Mouse (Mus musculus): ENCODE data around the gene Gm281. TPM values are rescaled to one million over a fixed set of nuclear protein-coding genes. Genes with fewer than 3 reads are reported as not detected.

The Gm281 gene
- polyA plus RNA-seq (2015; fragmentation: Illumina TruSeq; extraction: RNeasy Lipid Tissue Mini Kit (QIAGEN cat#74804); ENCODE audit: insufficient read depth, low read depth, low replicate concordance), result not detected

DNA sequence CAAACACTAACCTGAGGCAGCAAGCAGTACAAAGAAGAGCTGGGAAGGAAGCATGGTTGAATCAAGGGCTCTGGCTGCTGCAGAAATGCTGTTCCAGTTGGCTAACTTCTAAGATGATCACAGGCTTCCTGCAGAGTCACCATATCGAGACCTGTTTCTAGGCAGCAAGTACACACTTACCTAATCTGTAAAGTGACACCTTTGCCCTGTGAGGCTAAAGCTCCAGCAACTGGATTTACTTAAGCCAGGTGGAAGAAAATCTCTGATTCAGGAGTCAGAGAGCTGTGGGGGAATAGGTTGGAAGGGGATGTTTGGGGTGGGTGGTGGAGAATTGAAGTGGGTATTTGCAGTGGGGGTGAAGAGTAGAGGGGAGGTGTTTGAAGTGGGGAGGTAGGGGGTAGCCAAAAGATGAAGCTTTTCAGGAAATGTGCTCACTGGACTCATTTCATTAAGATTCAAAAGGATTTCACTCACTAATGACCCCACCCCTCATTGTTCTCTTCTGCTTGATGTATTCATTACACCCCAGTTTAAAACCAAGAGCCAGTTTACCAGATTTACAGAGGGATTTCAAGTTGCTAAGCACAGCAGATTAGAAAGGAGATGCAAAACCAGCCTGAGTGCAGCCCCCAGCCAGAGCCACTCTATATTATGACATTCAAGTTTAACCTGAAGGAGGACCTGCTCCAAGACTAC is at the start of gene Gm281:
Gm281 (minus strand) TSS at position 92 of the 696 bp plus-strand sequence.

DNA sequence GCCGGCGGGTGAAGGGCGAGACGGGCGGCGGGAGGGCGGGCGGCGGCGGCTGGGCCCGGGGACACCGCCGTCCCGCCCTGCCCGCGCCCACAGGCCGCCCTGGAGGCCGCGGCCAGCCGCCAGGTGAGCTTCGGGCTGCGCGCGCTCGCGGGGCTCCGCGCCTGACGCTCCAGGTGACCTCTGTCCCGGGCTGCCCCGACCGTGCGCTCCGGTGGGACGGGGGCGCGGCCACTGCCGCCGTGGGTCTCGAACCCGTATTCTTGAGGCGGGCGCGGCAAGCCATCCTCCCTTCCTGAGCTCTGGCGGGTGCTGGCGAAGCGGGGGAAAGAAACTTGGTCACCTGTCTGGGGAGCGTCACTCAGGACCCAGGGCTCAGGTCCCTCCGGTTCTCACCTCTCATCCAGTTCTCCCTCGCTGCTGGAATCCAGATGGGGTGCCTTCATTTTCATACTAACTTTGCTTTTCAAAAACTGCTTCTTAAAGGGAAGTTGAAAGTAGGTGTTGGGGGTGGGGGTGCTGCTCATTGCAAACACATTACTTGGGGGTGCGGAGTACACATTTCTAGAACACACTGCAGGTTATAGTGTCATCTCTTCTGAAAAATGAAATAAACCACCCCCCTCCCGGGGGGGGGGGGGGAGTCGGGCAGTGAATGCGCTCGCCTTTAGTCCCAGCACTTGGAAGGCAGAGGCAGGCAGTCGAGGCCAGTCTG is 47.3 kb upstream of the Gm281 start, which contains the start of the genes Atxn7 and Thoc7:
Atxn7 (plus strand) TSS at position 40 of the 712 bp plus-strand sequence.
Thoc7 (minus strand) TSS at position 452 of the 712 bp plus-strand sequence.

Other genes with a start within 250 kb of the Gm281 start
- not detected for gene Sntn, start 243.6 kb downstream of the Gm281 start, polyA plus RNA-seq (2015; fragmentation: Illumina TruSeq; extraction: RNeasy Lipid Tissue Mini Kit (QIAGEN cat#74804); ENCODE audit: insufficient read depth, low read depth, low replicate concordance)
- 6.9 TPM for gene Atxn7, start 47.0 kb upstream of the Gm281 start, polyA plus RNA-seq (2015; fragmentation: Illumina TruSeq; extraction: RNeasy Lipid Tissue Mini Kit (QIAGEN cat#74804); ENCODE audit: insufficient read depth, low read depth, low replicate concordance)
- 22.9 TPM for gene Thoc7, start 47.4 kb upstream of the Gm281 start, polyA plus RNA-seq (2015; fragmentation: Illumina TruSeq; extraction: RNeasy Lipid Tissue Mini Kit (QIAGEN cat#74804); ENCODE audit: insufficient read depth, low read depth, low replicate concordance)
- gene Psmd6, start 206.5 kb upstream of the Gm281 start, polyA plus RNA-seq (2015; fragmentation: Illumina TruSeq; extraction: RNeasy Lipid Tissue Mini Kit (QIAGEN cat#74804); ENCODE audit: insufficient read depth, low read depth, low replicate concordance), result 42.9 TPM